ENCODE assay signal across 20 mouse cellular contexts in genomic region chr5:110550841-110551240, GRCm38 (mm10). TPM values are rescaled to one million over a fixed set of nuclear protein-coding genes. Genes with fewer than 3 reads are reported as not detected.
DNase-seq lines count a peak whose midpoint lies in the region; ATAC-seq and TF ChIP-seq lines count a peak whose summit lies in the region.
"Had no signal": no experiment of that assay in that cellular context is flagged by ENCODE, and none has a peak within 500 bp of the region (broad histone marks: within the 10 kb centered on the region; RNA-seq: fewer than 3 reads in every experiment).

No protein-coding gene starts in this region.

- no peaks in the 10 kb centered on the region for H3K9me3 ChIP-seq in midbrain, embryonic 11.5 days (ENCODE audit: control insufficient read depth, low read length)
- H3K9me3 ChIP-seq in midbrain, embryonic 16.5 days (replicated peaks; ENCODE audit: control insufficient read depth, low read length, poor library complexity, severe bottlenecking), result no peaks in the 10 kb centered on the region
- H3K9me3 ChIP-seq in forebrain, embryonic 16.5 days (ENCODE audit: control insufficient read depth, low read length), result no peaks in the 10 kb centered on the region
- H3K9me3 ChIP-seq: forebrain, embryonic 10.5 days had no signal

- 28% methylated on average over 4 of the region's 4 CpGs for WGBS in midbrain, embryonic 11.5 days
- 27% methylated on average over 4 of the region's 4 CpGs for WGBS in midbrain, embryonic 16.5 days
- 27% methylated on average over 4 of the region's 4 CpGs for WGBS in forebrain, embryonic 16.5 days

- peak; percentile 33 to 45 for DNase-seq in cerebellum, postnatal 25 days
- no peak for DNase-seq in cerebellum, adult 11-12 months
- peak; percentile 81 for DNase-seq in midbrain, embryonic 11.5 days (ENCODE audit: low spot score, missing footprints)
- DNase-seq in ES-CJ7 (ENCODE audit: low read depth, low spot score), result peak; percentile 53
- DNase-seq: adrenal gland, postnatal 14 days; cerebellum, postnatal 36 days; gastrocnemius, postnatal 14 days; kidney, adult 8-10 months; kidney, postnatal 14 days; lung, embryonic 14.5 days; lung, postnatal 36 days; right cerebral cortex, adult 18-20 months; thymus, postnatal 14 days had no signal

- no peak overlapping the region for H3K4me2 ChIP-seq in midbrain, embryonic 11.5 days
- H3K4me2 ChIP-seq in midbrain, embryonic 16.5 days (ENCODE audit: low read length), result no peak overlapping the region
- H3K4me2 ChIP-seq in forebrain, embryonic 16.5 days (ENCODE audit: low read length), result no peak overlapping the region
- H3K4me2 ChIP-seq: liver, embryonic 11.5 days; lung, embryonic 14.5 days had no signal

- ATAC-seq in midbrain, embryonic 11.5 days (ENCODE audit: low FRiP score), result no peak
- no peak for ATAC-seq in midbrain, embryonic 16.5 days
- no peak for ATAC-seq in forebrain, embryonic 16.5 days
- ATAC-seq: activated CD4-positive, CD25-positive, alpha-beta regulatory T cell, adult 4 months had no signal

- TF ChIP-seq CTCF in cortical plate, adult 2 months (IDR thresholded peaks at IDR 0.05; ENCODE audit: extremely low read depth, insufficient read depth, low read length), result 0 out of 2 replicates have a peak, but pooled peaks have one; percentile 20

- H3K4me3 ChIP-seq in midbrain, embryonic 11.5 days (ENCODE audit: low read depth, low read length), result no peak overlapping the region
- H3K4me3 ChIP-seq in midbrain, embryonic 16.5 days (ENCODE audit: low read depth, low read length), result no peak overlapping the region
- H3K4me3 ChIP-seq in cortical plate, adult 2 months (ENCODE audit: insufficient read depth, low read length), result no peak overlapping the region
- H3K4me3 ChIP-seq in forebrain, embryonic 16.5 days (replicated peaks; ENCODE audit: low read length), result no peak overlapping the region
- H3K4me3 ChIP-seq: forebrain, embryonic 10.5 days had no signal

- H3K9ac ChIP-seq in midbrain, embryonic 11.5 days (ENCODE audit: low read length), result no peak overlapping the region
- H3K9ac ChIP-seq in midbrain, embryonic 16.5 days (ENCODE audit: low read depth, low read length), result no peak overlapping the region
- no peak overlapping the region for H3K9ac ChIP-seq in forebrain, embryonic 16.5 days (replicated peaks; ENCODE audit: low read depth, low read length)
- H3K9ac ChIP-seq: lung, embryonic 14.5 days had no signal

- H3K27me3 ChIP-seq in midbrain, embryonic 11.5 days (ENCODE audit: control insufficient read depth, insufficient read depth, low read length), result peaks cover 6% of the 10 kb centered on the region; the same call in 1 of the 2 replicates
- peaks cover 2% of the 10 kb centered on the region for H3K27me3 ChIP-seq in midbrain, embryonic 16.5 days (ENCODE audit: control insufficient read depth, insufficient read depth, low read depth, low read length)
- H3K27me3 ChIP-seq in forebrain, embryonic 16.5 days (replicated peaks; ENCODE audit: control insufficient read depth, insufficient read depth, low read length), result peaks cover 2% of the 10 kb centered on the region

- no peak for TF ChIP-seq POLR2A in cortical plate, adult 2 months (IDR thresholded peaks at IDR 0.05; ENCODE audit: extremely low read depth, insufficient read depth, low read length)

- H3K36me3 ChIP-seq in midbrain, embryonic 11.5 days (ENCODE audit: control insufficient read depth, insufficient read depth, low read length), result no peaks in the 10 kb centered on the region
- H3K36me3 ChIP-seq in midbrain, embryonic 16.5 days (ENCODE audit: control insufficient read depth, insufficient read depth, low read length), result no peaks in the 10 kb centered on the region
- no peaks in the 10 kb centered on the region for H3K36me3 ChIP-seq in forebrain, embryonic 16.5 days (ENCODE audit: control insufficient read depth, insufficient read depth)
- H3K36me3 ChIP-seq: forebrain, embryonic 10.5 days had no signal

- no peaks in the 10 kb centered on the region for H3K4me1 ChIP-seq in midbrain, embryonic 11.5 days (ENCODE audit: control insufficient read depth, insufficient read depth, low read length)
- peaks cover 20% of the 10 kb centered on the region for H3K4me1 ChIP-seq in midbrain, embryonic 16.5 days (ENCODE audit: control insufficient read depth, insufficient read depth, low read length)
- H3K4me1 ChIP-seq in cortical plate, adult 2 months (ENCODE audit: control insufficient read depth, insufficient read depth, low read length), result peaks cover 3% of the 10 kb centered on the region; the same call in 1 of the 2 replicates
- H3K4me1 ChIP-seq in forebrain, embryonic 16.5 days (replicated peaks; ENCODE audit: control insufficient read depth, insufficient read depth, low read length), result no peaks in the 10 kb centered on the region; the same call in 1 of the 2 replicates

- H3K27ac ChIP-seq in midbrain, embryonic 11.5 days (ENCODE audit: low read depth, low read length), result no peak overlapping the region
- H3K27ac ChIP-seq in midbrain, embryonic 16.5 days (ENCODE audit: low read length), result no peak overlapping the region
- no peak overlapping the region for H3K27ac ChIP-seq in cortical plate, adult 2 months (ENCODE audit: insufficient read depth, low read length)
- H3K27ac ChIP-seq in forebrain, embryonic 16.5 days (ENCODE audit: low read length), result no peak overlapping the region
- H3K27ac ChIP-seq: forebrain, embryonic 10.5 days had no signal

RNA-seq across cellular contexts. Expression of gene Galnt9, which starts 6.7 kb away (rescaled TPM):
- polyA plus RNA-seq in midbrain, embryonic 11.5 days (2014; fragmentation: Nextera tagmentation; extraction: Ambion mirVana), result 5.0 and 5.8 TPM in 2 replicates
- 22.5 and 23.1 TPM in 2 replicates for polyA plus RNA-seq in midbrain, embryonic 16.5 days (2015; fragmentation: Nextera tagmentation; extraction: Ambion mirVana)
- polyA plus RNA-seq in cortical plate, adult 2 months (2012; rRNA removed), result 107 and 110 TPM in 2 replicates
- 13.9 and 15.5 TPM in 2 replicates for polyA plus RNA-seq in forebrain, embryonic 16.5 days (2015; fragmentation: Nextera tagmentation; extraction: Ambion mirVana)
- polyA plus RNA-seq: limb, embryonic 11.5 days; lung, embryonic 14.5 days had no signal
